Mouse (Mus musculus) heart, postnatal 0 days (tissue): ENCODE measurements around the gene Gdf5. TPM values are rescaled to one million over a fixed set of nuclear protein-coding genes. Genes with fewer than 3 reads are reported as not detected.
A peak's percentile ranks its signal among the peaks of the same experiment; 100 is the strongest.

Experiments
- ATAC-seq: fragments of 200-750 bp; cut with Nextera tagmentation; 2 replicates; pipeline ENCODE4 v1.8.0; 2017; ENCODE audit warnings: low read depth, moderate number of reproducible peaks, moderate library complexity; ENCODE audit not compliant: insufficient read depth
- DNase-seq: peaks from one replicate; pipeline ENCODE4 v3.0.0-alpha.2; 2016; ENCODE audit warnings: low spot score
- H3K27ac ChIP-seq: fragments of 300-500 bp; sonication (generic); 2 replicates; pipeline ENCODE4 v1.5.1; 2014; ENCODE audit warnings: low read depth, mild to moderate bottlenecking
- H3K27me3 ChIP-seq: fragments of 300-500 bp; sonication (generic); 2 replicates; pipeline ENCODE4 v1.6.1; 2014; ENCODE audit warnings: low read length, mixed read lengths; ENCODE audit not compliant: control insufficient read depth, insufficient read depth
- H3K36me3 ChIP-seq: fragments of 300-500 bp; sonication (generic); replicated peaks from 2 replicates; pipeline ENCODE4 v1.6.1; 2014; ENCODE audit warnings: low read length, mixed read lengths; ENCODE audit not compliant: control insufficient read depth, insufficient read depth
- H3K4me1 ChIP-seq: fragments of 300-500 bp; sonication (generic); 2 replicates; pipeline ENCODE4 v1.6.1; 2014; ENCODE audit warnings: antibody characterized with exemption; ENCODE audit not compliant: control insufficient read depth, insufficient read depth
- H3K4me2 ChIP-seq: fragments of 300-500 bp; sonication (generic); 2 replicates; pipeline ENCODE4 v1.6.1; 2014; ENCODE audit warnings: low read depth, mild to moderate bottlenecking, low read length, moderate library complexity
- H3K4me3 ChIP-seq: fragments of 300-500 bp; sonication (generic); 2 replicates; pipeline ENCODE4 v1.5.1; 2014; ENCODE audit warnings: low read depth, low read length
- H3K9ac ChIP-seq: fragments of 300-500 bp; sonication (generic); replicated peaks from 2 replicates; pipeline ENCODE4 v1.6.1; 2014; ENCODE audit warnings: low read depth, low read length, mixed read lengths
- H3K9me3 ChIP-seq: fragments of 300-500 bp; sonication (generic); replicated peaks from 2 replicates; pipeline ENCODE4 v1.6.1; 2016; ENCODE audit warnings: low read length; ENCODE audit not compliant: control insufficient read depth
- CTCF ChIP-seq: IDR thresholded peaks from 2 replicates; pipeline ENCODE4 v1.5.1; 2016; ENCODE audit warnings: antibody characterized with exemption, control low read depth, low read depth
- EP300 ChIP-seq: IDR thresholded peaks from 2 replicates; pipeline ENCODE4 v1.6.1; 2016; ENCODE audit warnings: antibody characterized with exemption, low read depth
- WGBS: fragments of 180-500 bp; shearing (Covaris S2); extraction: QIAGEN DNeasy Blood & Tissue Kit; methylation state at CpG from one replicate; pipeline ENCODE4 v1.1.7; 2014; 5-methylcytosine and 5-hydroxymethylcytosine counted together
- polyA plus RNA-seq: library from polyadenylated mRNA; unstranded; fragments of >200 nt; fragmentation: Nextera tagmentation; extraction: Ambion mirVana; gene quantifications from 2 replicates; pipeline ENCODE4 v1.2.1, GENCODE M21; 2015
- total RNA-seq: library from RNA; depleted of rRNA; stranded (reverse); fragments of >200 nt; gene quantifications from 2 replicates; pipeline ENCODE4 v1.2.3, GENCODE M21; 2014; ENCODE audit warnings: low replicate concordance

Gene Gdf5
- total and polyA plus RNA-seq, 2 experiments from 2014 or later, result 0.10 to 0.84 TPM

- Histone ChIP-seq H3K27me3 (no peaks in the 10 kb centered on the region), H3K9ac (peak within 1 kb of the TSS; percentile 92), H3K27ac (peak within 1 kb of the TSS; percentile 85), H3K4me2 (peak within 1 kb of the TSS; percentile 96), H3K9me3 (no peaks in the 10 kb centered on the region), H3K4me1 (no peaks in the 10 kb centered on the region), H3K4me3 (peak within 1 kb of the TSS; percentile 91), H3K36me3 (no peaks in the 10 kb centered on the region)
- peak; percentile 90 for DNase-seq
- TF ChIP-seq EP300 (no peak; the same call in 1 of the 2 replicates), CTCF (no peak)
- WGBS, result under 1% methylated on average over 55 of the region's 59 CpGs
- peak; percentile 98 for ATAC-seq
Measured at GRCm38 (mm10) chr2:155956134-155957059, 11.2 kb upstream of the Gdf5 start, which contains the start of gene Cep250. Gene Cep250, plus strand, starts transcription at chr2:155956458.

- TF ChIP-seq EP300, result no peak
- TF ChIP-seq CTCF, result peak; percentile 67
- no peak overlapping the region for H3K9ac ChIP-seq
Measured at GRCm38 (mm10) chr2:155952006-155952405, 6.8 kb upstream of the Gdf5 start.

GRCm38 (mm10) chr2:155949362-155949761, 4.2 kb upstream of the Gdf5 start:
- DNase-seq (no peak), ATAC-seq (no peak)
- WGBS, result 28% methylated on average over 6 of the region's 6 CpGs
- Histone ChIP-seq H3K27me3 (peaks cover 3% of the 10 kb centered on the region; the same call in 1 of the 2 replicates), H3K9ac (peak overlapping the region; percentile 20; the same call in 1 of the 2 replicates), H3K36me3 (no peaks in the 10 kb centered on the region), H3K4me3 (no peak overlapping the region), H3K9me3 (no peaks in the 10 kb centered on the region), H3K27ac (no peak overlapping the region), H3K4me1 (no peaks in the 10 kb centered on the region), H3K4me2 (no peak overlapping the region)
- TF ChIP-seq EP300 (no peak), CTCF (no peak)

More at GRCm38 (mm10) chr2:155952006-155952405, 6.8 kb upstream of the Gdf5 start:
- no peaks in the 10 kb centered on the region for H3K27me3 ChIP-seq
- no peak overlapping the region for H3K4me2 ChIP-seq
- no peak overlapping the region for H3K4me3 ChIP-seq
- no peaks in the 10 kb centered on the region for H3K36me3 ChIP-seq
- no peak overlapping the region for H3K27ac ChIP-seq
- no peaks in the 10 kb centered on the region for H3K4me1 ChIP-seq
- H3K9me3 ChIP-seq, result no peaks in the 10 kb centered on the region
- peak; percentile 48 for DNase-seq
- no peak for ATAC-seq

GRCm38 (mm10) chr2:155947390-155948002, 2.3 kb upstream of the Gdf5 start:
- WGBS, result 37% methylated on average over 5 of the region's 5 CpGs
- ATAC-seq, result no peak
- H3K4me1 ChIP-seq, result no peaks in the 10 kb centered on the region
- H3K27ac ChIP-seq, result no peak overlapping the region
- peaks cover 6% of the 10 kb centered on the region; the same call in 1 of the 2 replicates for H3K27me3 ChIP-seq
- DNase-seq, result no peak
- no peak overlapping the region for H3K4me3 ChIP-seq
- TF ChIP-seq CTCF (no peak), EP300 (no peak)
- no peaks in the 10 kb centered on the region for H3K9me3 ChIP-seq
- H3K9ac ChIP-seq, result no peak overlapping the region
- no peaks in the 10 kb centered on the region for H3K36me3 ChIP-seq
- H3K4me2 ChIP-seq, result no peak overlapping the region

- no peaks in the 10 kb centered on the region for H3K4me1 ChIP-seq
- TF ChIP-seq EP300, result no peak
Measured at GRCm38 (mm10) chr2:155946499-155946898, 1.3 kb upstream of the Gdf5 start.

More at GRCm38 (mm10) chr2:155946499-155946898, 1.3 kb upstream of the Gdf5 start:
- Histone ChIP-seq H3K4me2 (no peak overlapping the region), H3K9ac (no peak overlapping the region), H3K4me3 (no peak overlapping the region), H3K9me3 (no peaks in the 10 kb centered on the region), H3K27me3 (peaks cover 6% of the 10 kb centered on the region; the same call in 1 of the 2 replicates), H3K36me3 (no peaks in the 10 kb centered on the region), H3K27ac (no peak overlapping the region)
- 35% methylated on average over 4 of the region's 4 CpGs for WGBS
- DNase-seq (no peak), ATAC-seq (no peak)
